Mouse (Mus musculus): Measurements from ENCODE around the gene Ms4a12. TPM values are rescaled to one million over a fixed set of nuclear protein-coding genes. Genes with fewer than 3 reads are reported as not detected.
"Not testable (repeated sequence)": the region's sequence is repeated elsewhere in the genome, so short reads cannot be mapped to it uniquely, and the experiment has no call there.

The Ms4a12 gene
- not detected in 2 replicates for polyA plus RNA-seq (2016; fragmentation: Nextera tagmentation; extraction: Ambion mirVana)

GRCm38 (mm10) chr19:11232348-11232747 is at the start of gene Ms4a12:
Gene Ms4a12, minus strand, starts transcription at chr19:11232448.
- H3K4me3 ChIP-seq, result no peak within 1 kb of the TSS
- 72% methylated on average over 5 of the region's 5 CpGs for WGBS
- no peaks in the 10 kb centered on the region for H3K27me3 ChIP-seq (replicated peaks; ENCODE audit: low read depth, poor library complexity, severe bottlenecking)
- H3K27ac ChIP-seq (replicated peaks), result no peak within 1 kb of the TSS
- no peaks in the 10 kb centered on the region for H3K36me3 ChIP-seq (replicated peaks)
- H3K9me3 ChIP-seq, result no peaks in the 10 kb centered on the region
- no peaks in the 10 kb centered on the region for H3K4me1 ChIP-seq
- DNase-seq (ENCODE audit: low spot score), result no peak

- no peaks in the 10 kb centered on the region for H3K27me3 ChIP-seq (replicated peaks; ENCODE audit: low read depth, poor library complexity, severe bottlenecking)
- no peak for DNase-seq (ENCODE audit: low spot score)
- no peaks in the 10 kb centered on the region for H3K9me3 ChIP-seq
- H3K4me1 ChIP-seq, result no peaks in the 10 kb centered on the region
- no peak overlapping the region for H3K27ac ChIP-seq (replicated peaks)
- no peak overlapping the region for H3K4me3 ChIP-seq
- H3K36me3 ChIP-seq (replicated peaks), result no peaks in the 10 kb centered on the region
- WGBS, result 83% methylated on average over 3 of the region's 3 CpGs
These were observed 48.0 kb upstream of the Ms4a12 start for GRCm38 (mm10) chr19:11280223-11280622.

GRCm38 (mm10) chr19:11276431-11276830 is 44.2 kb upstream of the Ms4a12 start:
- no peak for DNase-seq (ENCODE audit: low spot score)
- 75% methylated on average over 5 of the region's 5 CpGs for WGBS
- H3K4me1 ChIP-seq, result no peaks in the 10 kb centered on the region
- no peak overlapping the region for H3K4me3 ChIP-seq
- no peaks in the 10 kb centered on the region for H3K36me3 ChIP-seq (replicated peaks)
- no peaks in the 10 kb centered on the region for H3K27me3 ChIP-seq (replicated peaks; ENCODE audit: low read depth, poor library complexity, severe bottlenecking)
- no peaks in the 10 kb centered on the region for H3K9me3 ChIP-seq
- H3K27ac ChIP-seq (replicated peaks), result no peak overlapping the region

GRCm38 (mm10) chr19:11266956-11267355 is 34.7 kb upstream of the Ms4a12 start:
- DNase-seq (ENCODE audit: low spot score), result no peak
- Histone ChIP-seq H3K27me3 (replicated peaks; ENCODE audit: low read depth, poor library complexity, severe bottlenecking) (no peaks in the 10 kb centered on the region), H3K9me3 (no peaks in the 10 kb centered on the region), H3K27ac (replicated peaks) (no peak overlapping the region), H3K36me3 (replicated peaks) (no peaks in the 10 kb centered on the region), H3K4me1 (no peaks in the 10 kb centered on the region), H3K4me3 (no peak overlapping the region)
- WGBS, result 87% methylated on average over 4 of the region's 4 CpGs

GRCm38 (mm10) chr19:11266052-11266845 is 34.0 kb upstream of the Ms4a12 start, which contains the start of gene Ms4a1:
Gene Ms4a1, minus strand, starts transcription at chr19:11266241.
- no peaks in the 10 kb centered on the region for H3K4me1 ChIP-seq
- 87% methylated on average over 8 of the region's 8 CpGs for WGBS
- no peak within 1 kb of the TSS for H3K4me3 ChIP-seq
- no peaks in the 10 kb centered on the region for H3K36me3 ChIP-seq (replicated peaks)
- no peak within 1 kb of the TSS for H3K27ac ChIP-seq (replicated peaks)
- DNase-seq (ENCODE audit: low spot score), result no peak
- H3K27me3 ChIP-seq (replicated peaks; ENCODE audit: low read depth, poor library complexity, severe bottlenecking), result no peaks in the 10 kb centered on the region
- H3K9me3 ChIP-seq, result no peaks in the 10 kb centered on the region

- no peaks in the 10 kb centered on the region for H3K36me3 ChIP-seq (replicated peaks)
- 84% methylated on average over 9 of the region's 9 CpGs for WGBS
- DNase-seq (ENCODE audit: low spot score), result no peak
- no peaks in the 10 kb centered on the region for H3K27me3 ChIP-seq (replicated peaks; ENCODE audit: low read depth, poor library complexity, severe bottlenecking)
- no peaks in the 10 kb centered on the region for H3K9me3 ChIP-seq
- no peaks in the 10 kb centered on the region for H3K4me1 ChIP-seq
- H3K27ac ChIP-seq (replicated peaks), result no peak overlapping the region
- no peak overlapping the region for H3K4me3 ChIP-seq
These were observed 32.4 kb upstream of the Ms4a12 start for GRCm38 (mm10) chr19:11264602-11265185.

GRCm38 (mm10) chr19:11263549-11263948 is 31.3 kb upstream of the Ms4a12 start:
- Histone ChIP-seq H3K4me1 (no peaks in the 10 kb centered on the region), H3K36me3 (replicated peaks) (no peaks in the 10 kb centered on the region), H3K4me3 (no peak overlapping the region), H3K27me3 (replicated peaks; ENCODE audit: low read depth, poor library complexity, severe bottlenecking) (no peaks in the 10 kb centered on the region), H3K9me3 (no peaks in the 10 kb centered on the region), H3K27ac (replicated peaks) (no peak overlapping the region)
- 81% methylated on average over 3 of the region's 3 CpGs for WGBS
- no peak for DNase-seq (ENCODE audit: low spot score)

GRCm38 (mm10) chr19:11262932-11263331 is 30.7 kb upstream of the Ms4a12 start:
- not testable (repeated sequence) for H3K9me3 ChIP-seq; H3K27me3 ChIP-seq (replicated peaks; ENCODE audit: low read depth, poor library complexity, severe bottlenecking); H3K27ac ChIP-seq (replicated peaks); H3K4me3 ChIP-seq; DNase-seq (ENCODE audit: low spot score); H3K4me1 ChIP-seq; H3K36me3 ChIP-seq (replicated peaks)
- 88% methylated on average over 4 of the region's 4 CpGs for WGBS

GRCm38 (mm10) chr19:11261522-11261921 is 29.3 kb upstream of the Ms4a12 start:
- no peak overlapping the region for H3K4me3 ChIP-seq
- H3K4me1 ChIP-seq, result no peaks in the 10 kb centered on the region
- H3K27me3 ChIP-seq (replicated peaks; ENCODE audit: low read depth, poor library complexity, severe bottlenecking), result no peaks in the 10 kb centered on the region
- no peak overlapping the region for H3K27ac ChIP-seq (replicated peaks)
- 96% methylated on average over 2 of the region's 2 CpGs for WGBS
- no peaks in the 10 kb centered on the region for H3K36me3 ChIP-seq (replicated peaks)
- H3K9me3 ChIP-seq, result no peaks in the 10 kb centered on the region
- no peak for DNase-seq (ENCODE audit: low spot score)

GRCm38 (mm10) chr19:11244230-11244629 is 12.0 kb upstream of the Ms4a12 start:
- Histone ChIP-seq H3K27ac (replicated peaks) (no peak overlapping the region), H3K36me3 (replicated peaks) (no peaks in the 10 kb centered on the region), H3K4me1 (no peaks in the 10 kb centered on the region), H3K27me3 (replicated peaks; ENCODE audit: low read depth, poor library complexity, severe bottlenecking) (no peaks in the 10 kb centered on the region), H3K4me3 (no peak overlapping the region), H3K9me3 (no peaks in the 10 kb centered on the region)
- DNase-seq (ENCODE audit: low spot score), result no peak

GRCm38 (mm10) chr19:11242560-11242959 is 10.3 kb upstream of the Ms4a12 start:
- no peak for DNase-seq (ENCODE audit: low spot score)
- WGBS, result 58% methylated on average over 5 of the region's 5 CpGs
- no peak overlapping the region for H3K4me3 ChIP-seq

GRCm38 (mm10) chr19:11235820-11236219 is 3.6 kb upstream of the Ms4a12 start:
- H3K4me3 ChIP-seq, result no peak overlapping the region
- no peaks in the 10 kb centered on the region for H3K4me1 ChIP-seq
- no peaks in the 10 kb centered on the region for H3K27me3 ChIP-seq (replicated peaks; ENCODE audit: low read depth, poor library complexity, severe bottlenecking)
- no peaks in the 10 kb centered on the region for H3K36me3 ChIP-seq (replicated peaks)
- no peak overlapping the region for H3K27ac ChIP-seq (replicated peaks)
- DNase-seq (ENCODE audit: low spot score), result no peak
- H3K9me3 ChIP-seq, result no peaks in the 10 kb centered on the region

More at GRCm38 (mm10) chr19:11242560-11242959, 10.3 kb upstream of the Ms4a12 start:
- no peak overlapping the region for H3K27ac ChIP-seq (replicated peaks)
- no peaks in the 10 kb centered on the region for H3K9me3 ChIP-seq
- no peaks in the 10 kb centered on the region for H3K4me1 ChIP-seq
- no peaks in the 10 kb centered on the region for H3K27me3 ChIP-seq (replicated peaks; ENCODE audit: low read depth, poor library complexity, severe bottlenecking)
- no peaks in the 10 kb centered on the region for H3K36me3 ChIP-seq (replicated peaks)

All from embryonic facial prominence, embryonic 10.5 days (tissue).